Mouse (Mus musculus) kidney, adult 9 months (tissue): ENCODE data around the gene Raf1.

ENCODE experiments used
- DNase-seq: peaks from one replicate; pipeline ENCODE4 v3.0.0; 2022

Raf1 gene

GRCm38 (mm10) chr6:115676452-115677128 lies at the start of gene Raf1:
Raf1 (minus strand) TSS chr6:115676635.
- peak; percentile 99 for DNase-seq

- DNase-seq, result no peak
These were observed 45.8 kb upstream of the Raf1 start for GRCm38 (mm10) chr6:115722246-115722645.

GRCm38 (mm10) chr6:115717715-115718558 lies 41.5 kb upstream of the Raf1 start:
- peak; percentile 85 for DNase-seq

GRCm38 (mm10) chr6:115717101-115717652 lies 40.7 kb upstream of the Raf1 start:
- DNase-seq, result peak; percentile 40

- DNase-seq, result no peak
These were observed 34.8 kb upstream of the Raf1 start for GRCm38 (mm10) chr6:115711261-115711660.

- peak; percentile 35 for DNase-seq
These were observed 26.5 kb upstream of the Raf1 start for GRCm38 (mm10) chr6:115702901-115703300.

- no peak for DNase-seq
These were observed 24.9 kb upstream of the Raf1 start for GRCm38 (mm10) chr6:115701302-115701701.

GRCm38 (mm10) chr6:115700778-115701177 lies 24.3 kb upstream of the Raf1 start:
- no peak for DNase-seq

GRCm38 (mm10) chr6:115698699-115699098 lies 22.3 kb upstream of the Raf1 start:
- peak; percentile 49 for DNase-seq

- no peak for DNase-seq
These were observed 21.5 kb upstream of the Raf1 start for GRCm38 (mm10) chr6:115697739-115698558.

- no peak for DNase-seq
These were observed 20.3 kb upstream of the Raf1 start for GRCm38 (mm10) chr6:115696707-115697215.

GRCm38 (mm10) chr6:115695124-115695523 lies 18.7 kb upstream of the Raf1 start:
- no peak for DNase-seq

- peak; percentile 34 for DNase-seq
These were observed 18.0 kb upstream of the Raf1 start for GRCm38 (mm10) chr6:115694441-115694842.

GRCm38 (mm10) chr6:115692963-115693730 lies 16.7 kb upstream of the Raf1 start:
- DNase-seq, result no peak

- peak; percentile 36 for DNase-seq
These were observed 15.9 kb upstream of the Raf1 start for GRCm38 (mm10) chr6:115692163-115692950.

- no peak for DNase-seq
These were observed 13.7 kb upstream of the Raf1 start for GRCm38 (mm10) chr6:115690105-115690504.

- no peak for DNase-seq
These were observed 12.2 kb upstream of the Raf1 start for GRCm38 (mm10) chr6:115688589-115688988.

- no peak for DNase-seq
These were observed 11.3 kb upstream of the Raf1 start for GRCm38 (mm10) chr6:115687753-115688152.

GRCm38 (mm10) chr6:115684851-115685646 lies 8.6 kb upstream of the Raf1 start:
- DNase-seq, result no peak

- DNase-seq, result no peak
These were observed 7.8 kb upstream of the Raf1 start for GRCm38 (mm10) chr6:115684271-115684670.
